Mouse (Mus musculus): Measurements from ENCODE around the gene Tspan17. TPM values are rescaled to one million over a fixed set of nuclear protein-coding genes. Genes with fewer than 3 reads are reported as not detected.

Gene Tspan17
- polyA plus RNA-seq, 2 experiments, result 0.28 to 0.58 TPM

DNA sequence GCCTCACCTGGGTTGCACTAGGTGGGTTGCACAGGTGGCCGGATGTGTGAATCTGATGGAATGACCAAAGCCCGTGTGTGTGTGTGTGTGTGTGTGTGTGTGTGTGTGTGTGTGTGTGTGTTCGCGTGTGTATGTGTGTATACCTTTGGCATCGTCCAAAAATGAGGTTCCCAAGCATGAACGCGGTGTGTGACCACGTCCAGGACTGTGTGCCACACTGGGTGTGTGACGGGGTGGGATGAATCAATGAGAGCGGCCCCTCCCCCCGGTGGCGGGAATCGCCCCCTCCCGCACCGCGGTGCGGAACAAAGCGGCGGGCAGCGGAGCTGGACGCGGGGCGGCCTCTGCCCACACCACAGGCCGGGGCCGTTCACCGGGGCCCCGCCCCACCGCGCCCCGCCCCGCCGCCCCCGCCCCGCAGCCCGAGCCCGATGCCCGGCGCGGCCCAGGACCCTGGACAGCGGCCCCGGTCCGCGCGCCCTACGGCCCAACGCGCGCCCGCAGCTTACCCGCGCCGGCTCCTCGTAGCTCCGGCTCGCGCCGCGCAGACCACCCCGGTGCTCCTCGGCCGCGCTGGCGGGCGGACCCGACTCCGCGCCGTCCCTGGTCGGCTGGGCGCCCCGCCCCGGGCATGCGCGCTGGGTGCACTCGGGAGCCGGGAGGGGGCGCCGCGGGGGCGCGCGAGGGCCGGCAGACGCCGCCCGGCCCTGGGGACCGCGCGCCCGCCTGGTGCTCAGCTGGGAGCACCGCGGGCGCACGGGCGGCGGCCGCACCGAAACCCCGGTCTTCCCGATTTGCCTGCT lies 39.9 kb upstream of the Tspan17 start:
- no peak; the same call in 1 of the 2 replicates for ATAC-seq (ENCODE audit: insufficient read depth)
- H3K27me3 ChIP-seq (ENCODE audit: control insufficient read depth, insufficient read depth, low read length), result peaks cover 26% of the 10 kb centered on the region

DNA sequence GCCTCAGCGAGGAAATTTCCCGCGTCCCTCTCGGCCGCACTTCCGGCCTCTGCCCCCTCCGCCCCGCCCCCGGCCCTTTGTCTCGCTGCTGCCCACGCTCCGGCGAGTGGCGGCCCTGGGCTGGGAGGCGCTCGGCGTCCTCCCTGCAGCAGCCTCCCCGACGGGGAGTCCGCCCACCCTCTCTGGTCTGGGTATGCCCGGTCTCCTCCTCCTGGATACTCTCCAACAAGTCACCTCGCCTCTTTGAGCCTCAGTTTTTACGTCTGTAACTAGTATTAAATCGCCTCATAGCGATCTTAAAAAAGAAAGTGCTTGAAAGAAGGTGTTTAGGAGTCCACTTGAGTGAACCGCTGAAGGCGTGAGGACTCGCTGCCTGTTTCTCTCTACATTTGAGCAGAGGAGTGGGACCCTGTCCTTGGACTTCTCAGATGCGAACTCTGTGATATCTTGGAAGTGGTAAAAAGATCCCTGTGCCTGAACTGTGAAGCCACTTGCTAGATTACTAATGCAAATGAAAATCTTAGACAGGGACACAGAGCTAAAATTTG lies 39.2 kb upstream of the Tspan17 start, which contains the start of gene Gprin1:
Gprin1 (minus strand) TSS at position 11 of the 548 bp plus-strand sequence.
- no peak within 1 kb of the TSS for H3K9ac ChIP-seq (replicated peaks)
- H3K9me3 ChIP-seq (ENCODE audit: control insufficient read depth, low read length), result no peaks in the 10 kb centered on the region
- no peak for DNase-seq (ENCODE audit: low read depth in 3 of 3, low spot score in 3 of 3)
- WGBS (ENCODE audit: insufficient replicate concordance), result 6% methylated on average over 28 of the region's 29 CpGs
- no peak within 1 kb of the TSS for H3K27ac ChIP-seq
- peaks cover 26% of the 10 kb centered on the region for H3K27me3 ChIP-seq (ENCODE audit: control insufficient read depth, insufficient read depth, low read length)
- H3K4me3 ChIP-seq (ENCODE audit: insufficient read depth in 1 of 2, low read depth in 2 of 2, low read length in 2 of 2), result peak within 1 kb of the TSS; percentile 33 to 43; a peak in 3 of 4 replicates
- H3K4me1 ChIP-seq (replicated peaks; ENCODE audit: control insufficient read depth in 2 of 2, insufficient read depth in 2 of 2, low read length in 1 of 2), result no peaks in the 10 kb centered on the region
- TF ChIP-seq CTCF (IDR thresholded peaks at IDR 0.05; ENCODE audit: low read depth), result no peak
- TF ChIP-seq EP300 (IDR thresholded peaks at IDR 0.05; ENCODE audit: low read depth), result no peak
- no peak for ATAC-seq (ENCODE audit: insufficient read depth)
- H3K36me3 ChIP-seq (replicated peaks; ENCODE audit: control insufficient read depth, insufficient read depth, low read depth), result no peaks in the 10 kb centered on the region
- peak within 1 kb of the TSS; percentile 57 for H3K4me2 ChIP-seq (ENCODE audit: low read depth)

More for the DNA sequence above, 39.9 kb upstream of the Tspan17 start:
- DNase-seq (ENCODE audit: low read depth in 3 of 3, low spot score in 3 of 3), result no peak
- 2% methylated on average over 89 of the region's 100 CpGs for WGBS (ENCODE audit: insufficient replicate concordance)
- no peaks in the 10 kb centered on the region for H3K9me3 ChIP-seq (ENCODE audit: control insufficient read depth, low read length)
- no peaks in the 10 kb centered on the region for H3K4me1 ChIP-seq (replicated peaks; ENCODE audit: control insufficient read depth in 2 of 2, insufficient read depth in 2 of 2, low read length in 1 of 2)
- H3K4me2 ChIP-seq (ENCODE audit: low read depth), result peak overlapping the region; percentile 57
- H3K36me3 ChIP-seq (replicated peaks; ENCODE audit: control insufficient read depth, insufficient read depth, low read depth), result no peaks in the 10 kb centered on the region
- H3K27ac ChIP-seq, result no peak overlapping the region
- TF ChIP-seq EP300 (IDR thresholded peaks at IDR 0.05; ENCODE audit: low read depth), result no peak
- no peak for TF ChIP-seq CTCF (IDR thresholded peaks at IDR 0.05; ENCODE audit: low read depth)
- H3K4me3 ChIP-seq (ENCODE audit: insufficient read depth in 1 of 2, low read depth in 2 of 2, low read length in 2 of 2), result peak overlapping the region; percentile 33 to 43; a peak in 3 of 4 replicates
- H3K9ac ChIP-seq (replicated peaks), result no peak overlapping the region

- Histone ChIP-seq H3K4me3 (ENCODE audit: insufficient read depth in 1 of 2, low read depth in 2 of 2, low read length in 2 of 2) (no peak overlapping the region), H3K27me3 (ENCODE audit: control insufficient read depth, insufficient read depth, low read length) (peaks cover 26% of the 10 kb centered on the region), H3K4me1 (replicated peaks; ENCODE audit: control insufficient read depth in 2 of 2, insufficient read depth in 2 of 2, low read length in 1 of 2) (no peaks in the 10 kb centered on the region), H3K9me3 (ENCODE audit: control insufficient read depth, low read length) (no peaks in the 10 kb centered on the region), H3K4me2 (ENCODE audit: low read depth) (no peak overlapping the region), H3K27ac (no peak overlapping the region), H3K9ac (replicated peaks) (no peak overlapping the region), H3K36me3 (replicated peaks; ENCODE audit: control insufficient read depth, insufficient read depth, low read depth) (no peaks in the 10 kb centered on the region)
- TF ChIP-seq CTCF (IDR thresholded peaks at IDR 0.05; ENCODE audit: low read depth) (no peak), EP300 (IDR thresholded peaks at IDR 0.05; ENCODE audit: low read depth) (no peak)
- peak in 1 of 3 experiments; percentile 3 for DNase-seq (ENCODE audit: low read depth in 3 of 3, low spot score in 3 of 3)
- ATAC-seq (ENCODE audit: insufficient read depth), result no peak
- WGBS (ENCODE audit: insufficient replicate concordance), result 4% methylated on average over 8 of the region's 8 CpGs
Measured at GRCm38 (mm10) chr13:54750699-54751098, 38.5 kb upstream of the Tspan17 start.

- ATAC-seq (ENCODE audit: insufficient read depth), result no peak
- TF ChIP-seq CTCF (IDR thresholded peaks at IDR 0.05; ENCODE audit: low read depth) (no peak), EP300 (IDR thresholded peaks at IDR 0.05; ENCODE audit: low read depth) (no peak)
- H3K9ac ChIP-seq (replicated peaks), result no peak overlapping the region
- H3K27ac ChIP-seq, result no peak overlapping the region
- 0 out of 4 replicates have a peak, but pooled peaks cover 0 to under 1% of the 10 kb centered on the region in 2 experiments for H3K4me1 ChIP-seq (replicated peaks; ENCODE audit: control insufficient read depth in 2 of 2, insufficient read depth in 2 of 2, low read length in 1 of 2)
- H3K27me3 ChIP-seq (ENCODE audit: control insufficient read depth, insufficient read depth, low read length), result peaks cover 26% of the 10 kb centered on the region
- no peaks in the 10 kb centered on the region for H3K36me3 ChIP-seq (replicated peaks; ENCODE audit: control insufficient read depth, insufficient read depth, low read depth)
- 52% methylated on average over 10 of the region's 10 CpGs for WGBS (ENCODE audit: insufficient replicate concordance)
- DNase-seq (ENCODE audit: low read depth in 3 of 3, low spot score in 3 of 3), result no peak
- no peak overlapping the region for H3K4me2 ChIP-seq (ENCODE audit: low read depth)
- H3K4me3 ChIP-seq (ENCODE audit: insufficient read depth in 1 of 2, low read depth in 2 of 2, low read length in 2 of 2), result no peak overlapping the region
- no peaks in the 10 kb centered on the region for H3K9me3 ChIP-seq (ENCODE audit: control insufficient read depth, low read length)
Measured at GRCm38 (mm10) chr13:54752656-54753055, 36.5 kb upstream of the Tspan17 start.

DNA sequence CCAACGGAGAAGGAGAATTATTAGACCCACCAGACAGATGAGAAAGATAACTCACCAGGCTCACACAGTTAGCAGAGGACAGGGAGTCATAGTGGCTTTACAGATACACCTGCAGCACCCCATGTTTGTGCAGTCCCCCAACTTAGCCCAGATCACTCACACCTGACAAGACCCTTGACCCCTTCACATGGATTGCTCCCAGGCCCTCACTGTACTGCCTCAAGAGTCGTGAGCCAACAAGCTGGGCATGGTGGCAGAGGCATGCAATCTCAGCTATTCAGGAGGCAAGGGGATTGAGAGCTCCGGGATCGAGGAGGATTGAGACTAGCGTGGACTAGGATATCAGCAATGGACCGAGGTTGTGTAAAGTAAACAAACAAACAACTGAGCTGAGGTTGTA lies 35.4 kb upstream of the Tspan17 start:
- Histone ChIP-seq H3K9ac (replicated peaks) (no peak overlapping the region), H3K27ac (no peak overlapping the region), H3K36me3 (replicated peaks; ENCODE audit: control insufficient read depth, insufficient read depth, low read depth) (no peaks in the 10 kb centered on the region), H3K4me1 (replicated peaks; ENCODE audit: control insufficient read depth in 2 of 2, insufficient read depth in 2 of 2, low read length in 1 of 2) (0 out of 4 replicates have a peak, but pooled peaks cover 0 to 2% of the 10 kb centered on the region in 2 experiments), H3K4me2 (ENCODE audit: low read depth) (no peak overlapping the region), H3K4me3 (ENCODE audit: insufficient read depth in 1 of 2, low read depth in 2 of 2, low read length in 2 of 2) (no peak overlapping the region), H3K27me3 (ENCODE audit: control insufficient read depth, insufficient read depth, low read length) (peaks cover 28% of the 10 kb centered on the region), H3K9me3 (ENCODE audit: control insufficient read depth, low read length) (no peaks in the 10 kb centered on the region)
- TF ChIP-seq EP300 (IDR thresholded peaks at IDR 0.05; ENCODE audit: low read depth) (no peak), CTCF (IDR thresholded peaks at IDR 0.05; ENCODE audit: low read depth) (no peak)
- 46% methylated on average over 6 of the region's 6 CpGs for WGBS (ENCODE audit: insufficient replicate concordance)
- DNase-seq (ENCODE audit: low read depth in 3 of 3, low spot score in 3 of 3), result no peak
- no peak for ATAC-seq (ENCODE audit: insufficient read depth)
